Mouse (Mus musculus) bone marrow, adult 2 months (tissue): ENCODE measurements at regions not wholly inside any gene's neighbourhood (a gene's known extent, or its start where the extent isn't known, plus 50 kb on each side); places are given as distances from the start of the nearest gene placed in this dataset.

Experiments used
- CTCF ChIP-seq: fragments of 200-500 bp; IDR thresholded peaks from 2 replicates; pipeline ENCODE4 v1.5.1; 2011; ENCODE audit warnings: low read length, control low read depth; ENCODE audit not compliant: control insufficient read depth, insufficient read depth
- POLR2A ChIP-seq: fragments of 200-500 bp; IDR thresholded peaks from 2 replicates; pipeline ENCODE4 v1.6.1; 2011; ENCODE audit warnings: low read depth, mild to moderate bottlenecking, control low read depth, low read length, borderline replicate concordance; ENCODE audit not compliant: control insufficient read depth

GRCm38 (mm10) chr13:70348456-70348855, 289.0 kb downstream of the Ice1 start:
- no peak for TF ChIP-seq CTCF
- no peak for TF ChIP-seq POLR2A
